Mouse (Mus musculus) cerebellum, adult 2 months (tissue): Measurements from ENCODE around the gene Pced1b.

Experiments
- CTCF ChIP-seq: fragments of 200-500 bp; IDR thresholded peaks from 2 replicates; pipeline ENCODE4 v1.5.1; 2011; ENCODE audit warnings: low read depth, mild to moderate bottlenecking, control low read depth, low read length, moderate library complexity, borderline replicate concordance; ENCODE audit not compliant: insufficient read depth
- POLR2A ChIP-seq: fragments of 200-500 bp; IDR thresholded peaks from 2 replicates; pipeline ENCODE4 v1.6.1; 2011; ENCODE audit warnings: low read length, control low read depth, borderline replicate concordance; ENCODE audit not compliant: insufficient read depth

GRCm38 (mm10) chr15:97322821-97323220 is 75.9 kb downstream of the Pced1b start:
- TF ChIP-seq POLR2A (no peak), CTCF (no peak)
